8 mouse cellular contexts compared by ENCODE assay signal in genomic region chr12:102729855-102730797, GRCm38 (mm10). TPM values are rescaled to one million over a fixed set of nuclear protein-coding genes. Genes with fewer than 3 reads are reported as not detected.
DNase-seq lines count a peak whose midpoint lies in the region; ATAC-seq and TF ChIP-seq lines count a peak whose summit lies in the region.

No protein-coding gene starts in this region.

- WGBS in heart, embryonic 12.5 days: 38% methylated on average over 26 of the region's 26 CpGs
- 30% methylated on average over 26 of the region's 26 CpGs for WGBS in kidney, embryonic 15.5 days
- WGBS in liver, adult 2 months: 54% methylated on average over 26 of the region's 26 CpGs
- WGBS in midbrain, postnatal 0 days: 33% methylated on average over 25 of the region's 26 CpGs

- peaks cover 22% of the 10 kb centered on the region for H3K4me1 ChIP-seq in heart, embryonic 12.5 days (replicated peaks)
- H3K4me1 ChIP-seq in kidney, embryonic 15.5 days: peaks cover 24% of the 10 kb centered on the region
- no peaks in the 10 kb centered on the region for H3K4me1 ChIP-seq in liver, adult 2 months (ENCODE audit: control insufficient read depth, insufficient read depth, low read length)
- H3K4me1 ChIP-seq in midbrain, postnatal 0 days (ENCODE audit: insufficient read depth, low read length): peaks cover 13% of the 10 kb centered on the region; the same call in 1 of the 2 replicates
- H3K4me1 ChIP-seq in testis, adult 2 months (ENCODE audit: control insufficient read depth, insufficient read depth, low read length): peaks cover 10% of the 10 kb centered on the region

- peak; percentile 94 for ATAC-seq in heart, embryonic 12.5 days (ENCODE audit: insufficient number of reproducible peaks, low FRiP score)
- ATAC-seq in kidney, embryonic 15.5 days (replicated peaks; ENCODE audit: low FRiP score): peak; percentile 98
- ATAC-seq in midbrain, postnatal 0 days (ENCODE audit: low FRiP score): peak; percentile 96

- DNase-seq in 416B (ENCODE audit: low read depth) (peak; percentile 41), WW6 (ENCODE audit: low read depth, low spot score) (peak; percentile 96)
- peak; percentile 94 for DNase-seq in embryo, embryonic 10 days (ENCODE audit: low spot score)
- DNase-seq in liver, adult 2 months (ENCODE audit: extremely low read depth, low read depth, low spot score): peak; percentile 29
- DNase-seq in midbrain, postnatal 0 days (ENCODE audit: low spot score): peak; percentile 95

- H3K9ac ChIP-seq in heart, embryonic 12.5 days: no peak overlapping the region
- no peak overlapping the region for H3K9ac ChIP-seq in kidney, embryonic 15.5 days
- no peak overlapping the region for H3K9ac ChIP-seq in liver, adult 2 months (ENCODE audit: low read depth, low read length)
- no peak overlapping the region for H3K9ac ChIP-seq in midbrain, postnatal 0 days (replicated peaks; ENCODE audit: low read length, poor library complexity, severe bottlenecking)

- no peak for TF ChIP-seq POLR2A in liver, adult 2 months (IDR thresholded peaks at IDR 0.05; ENCODE audit: extremely low read depth, insufficient read depth, low read length)
- peak; percentile 32; the same call in 1 of the 2 replicates for TF ChIP-seq POLR2A in testis, adult 2 months (IDR thresholded peaks at IDR 0.05; ENCODE audit: control insufficient read depth, low read depth, low read length)

- TF ChIP-seq CTCF in liver, adult 2 months (IDR thresholded peaks at IDR 0.05; ENCODE audit: low read depth, low read length): no peak
- TF ChIP-seq CTCF in midbrain, postnatal 0 days (IDR thresholded peaks at IDR 0.05): no peak
- no peak for TF ChIP-seq CTCF in testis, adult 2 months (IDR thresholded peaks at IDR 0.05; ENCODE audit: control insufficient read depth, insufficient read depth, insufficient replicate concordance, low read depth, low read length)

- no peak overlapping the region for H3K27ac ChIP-seq in heart, embryonic 12.5 days (ENCODE audit: poor library complexity, severe bottlenecking)
- peak overlapping the region; percentile 92 for H3K27ac ChIP-seq in kidney, embryonic 15.5 days
- no peak overlapping the region for H3K27ac ChIP-seq in liver, adult 2 months (replicated peaks; ENCODE audit: insufficient read depth, low read depth, low read length)
- H3K27ac ChIP-seq in midbrain, postnatal 0 days (ENCODE audit: low read depth, low read length): peak overlapping the region; percentile 77
- no peak overlapping the region for H3K27ac ChIP-seq in testis, adult 2 months (ENCODE audit: control insufficient read depth, insufficient read depth, low read depth, low read length)

- no peaks in the 10 kb centered on the region for H3K27me3 ChIP-seq in heart, embryonic 12.5 days (replicated peaks)
- no peaks in the 10 kb centered on the region for H3K27me3 ChIP-seq in kidney, embryonic 15.5 days
- no peaks in the 10 kb centered on the region for H3K27me3 ChIP-seq in liver, adult 2 months (ENCODE audit: control insufficient read depth, insufficient read depth, low read length)
- no peaks in the 10 kb centered on the region for H3K27me3 ChIP-seq in midbrain, postnatal 0 days (ENCODE audit: insufficient read depth, low read length)
- H3K27me3 ChIP-seq in testis, adult 2 months (ENCODE audit: control insufficient read depth, insufficient read depth, low read length): no peaks in the 10 kb centered on the region

- peak overlapping the region; percentile 57 for H3K4me2 ChIP-seq in heart, embryonic 12.5 days
- H3K4me2 ChIP-seq in kidney, embryonic 15.5 days: peak overlapping the region; percentile 57
- peak overlapping the region; percentile 32 for H3K4me2 ChIP-seq in midbrain, postnatal 0 days (ENCODE audit: low read depth, low read length, poor library complexity, severe bottlenecking)

- H3K36me3 ChIP-seq in heart, embryonic 12.5 days: no peaks in the 10 kb centered on the region
- no peaks in the 10 kb centered on the region for H3K36me3 ChIP-seq in kidney, embryonic 15.5 days
- no peaks in the 10 kb centered on the region for H3K36me3 ChIP-seq in liver, adult 2 months (ENCODE audit: control insufficient read depth, insufficient read depth, low read length)
- H3K36me3 ChIP-seq in midbrain, postnatal 0 days (ENCODE audit: insufficient read depth, low read length): no peaks in the 10 kb centered on the region
- no peaks in the 10 kb centered on the region for H3K36me3 ChIP-seq in testis, adult 2 months (ENCODE audit: control insufficient read depth, insufficient read depth, low read length)

- peak overlapping the region; percentile 21; the same call in 1 of the 2 replicates for H3K4me3 ChIP-seq in heart, embryonic 12.5 days
- H3K4me3 ChIP-seq in kidney, embryonic 15.5 days (replicated peaks): peak overlapping the region; percentile 23
- no peak overlapping the region for H3K4me3 ChIP-seq in liver, adult 2 months (ENCODE audit: insufficient read depth, low read depth, low read length)
- no peak overlapping the region for H3K4me3 ChIP-seq in midbrain, postnatal 0 days (ENCODE audit: low read depth, low read length)
- H3K4me3 ChIP-seq in testis, adult 2 months (ENCODE audit: control insufficient read depth, low read depth, low read length): peak overlapping the region; percentile 78

- no peaks in the 10 kb centered on the region for H3K79me2 ChIP-seq in liver, adult 2 months (ENCODE audit: control insufficient read depth, insufficient read depth, low read length)

- H3K9me3 ChIP-seq in heart, embryonic 12.5 days (replicated peaks): no peaks in the 10 kb centered on the region
- no peaks in the 10 kb centered on the region for H3K9me3 ChIP-seq in kidney, embryonic 15.5 days (replicated peaks)
- H3K9me3 ChIP-seq in midbrain, postnatal 0 days (ENCODE audit: low read length): no peaks in the 10 kb centered on the region

RNA-seq across cellular contexts. Expression of gene Moap1, which starts 13.3 kb away (rescaled TPM):
- polyA plus RNA-seq in heart, embryonic 12.5 days (2016; fragmentation: Nextera tagmentation; extraction: Ambion mirVana): 17.4 and 18.6 TPM in 2 replicates
- 24.5 and 25.4 TPM in 2 replicates for polyA plus RNA-seq in kidney, embryonic 15.5 days (2015; fragmentation: Nextera tagmentation; extraction: Ambion mirVana)
- 0.54 and 1.0 TPM in 2 replicates for total RNA-seq in liver, adult 2 months (2014; rRNA removed)
- 0.15 and 0.37 TPM in 2 replicates for polyA plus RNA-seq in liver, adult 2 months (2012; rRNA removed)
- total RNA-seq in midbrain, postnatal 0 days (2014; rRNA removed): 20.9 and 26.5 TPM in 2 replicates
- 71.8 and 84.8 TPM in 2 replicates for polyA plus RNA-seq in midbrain, postnatal 0 days (2015; fragmentation: Nextera tagmentation; extraction: Ambion mirVana)
- polyA plus RNA-seq in testis, adult 2 months (2012; rRNA removed): 7.9 and 8.8 TPM in 2 replicates

RNA-seq across cellular contexts. Expression of gene Tmem251, which starts 13.4 kb away (rescaled TPM):
- 7.1 and 8.2 TPM in 2 replicates for polyA plus RNA-seq in heart, embryonic 12.5 days (2016; fragmentation: Nextera tagmentation; extraction: Ambion mirVana)
- 10.0 and 10.8 TPM in 2 replicates for polyA plus RNA-seq in kidney, embryonic 15.5 days (2015; fragmentation: Nextera tagmentation; extraction: Ambion mirVana)
- 1.8 and 2.0 TPM in 2 replicates for total RNA-seq in liver, adult 2 months (2014; rRNA removed)
- 1.2 and 1.6 TPM in 2 replicates for polyA plus RNA-seq in liver, adult 2 months (2012; rRNA removed)
- 5.9 and 6.2 TPM in 2 replicates for total RNA-seq in midbrain, postnatal 0 days (2014; rRNA removed)
- 11.9 and 12.3 TPM in 2 replicates for polyA plus RNA-seq in midbrain, postnatal 0 days (2015; fragmentation: Nextera tagmentation; extraction: Ambion mirVana)
- polyA plus RNA-seq in testis, adult 2 months (2012; rRNA removed): 0.90 and 1.1 TPM in 2 replicates

RNA-seq across cellular contexts. Expression of gene Itpk1, which starts 25.4 kb away (rescaled TPM):
- 5.5 and 6.9 TPM in 2 replicates for polyA plus RNA-seq in heart, embryonic 12.5 days (2016; fragmentation: Nextera tagmentation; extraction: Ambion mirVana)
- 18.9 and 20.8 TPM in 2 replicates for polyA plus RNA-seq in kidney, embryonic 15.5 days (2015; fragmentation: Nextera tagmentation; extraction: Ambion mirVana)
- total RNA-seq in liver, adult 2 months (2014; rRNA removed): 7.9 and 8.3 TPM in 2 replicates
- 21.0 and 22.8 TPM in 2 replicates for polyA plus RNA-seq in liver, adult 2 months (2012; rRNA removed)
- total RNA-seq in midbrain, postnatal 0 days (2014; rRNA removed): 56.0 and 66.6 TPM in 2 replicates
- polyA plus RNA-seq in midbrain, postnatal 0 days (2015; fragmentation: Nextera tagmentation; extraction: Ambion mirVana): 39.0 and 40.3 TPM in 2 replicates
- polyA plus RNA-seq in testis, adult 2 months (2012; rRNA removed): 32.3 and 35.2 TPM in 2 replicates

RNA-seq across cellular contexts. Expression of gene Gm28051, which starts 27.4 kb away (rescaled TPM):
- polyA plus RNA-seq in heart, embryonic 12.5 days (2016; fragmentation: Nextera tagmentation; extraction: Ambion mirVana): not detected in 2 replicates
- polyA plus RNA-seq in kidney, embryonic 15.5 days (2015; fragmentation: Nextera tagmentation; extraction: Ambion mirVana): not detected in 2 replicates
- not detected in 2 replicates for total RNA-seq in liver, adult 2 months (2014; rRNA removed)
- not detected in 2 replicates for polyA plus RNA-seq in liver, adult 2 months (2012; rRNA removed)
- total RNA-seq in midbrain, postnatal 0 days (2014; rRNA removed): 0.93 TPM in 1 of 2 replicates, not detected in the other
- not detected in 2 replicates for polyA plus RNA-seq in midbrain, postnatal 0 days (2015; fragmentation: Nextera tagmentation; extraction: Ambion mirVana)
- 3.6 and 4.5 TPM in 2 replicates for polyA plus RNA-seq in testis, adult 2 months (2012; rRNA removed)

RNA-seq across cellular contexts. Expression of gene Gon7, which starts 27.5 kb away (rescaled TPM):
- 24.4 and 25.2 TPM in 2 replicates for polyA plus RNA-seq in heart, embryonic 12.5 days (2016; fragmentation: Nextera tagmentation; extraction: Ambion mirVana)
- 33.7 and 38.7 TPM in 2 replicates for polyA plus RNA-seq in kidney, embryonic 15.5 days (2015; fragmentation: Nextera tagmentation; extraction: Ambion mirVana)
- 5.0 and 5.6 TPM in 2 replicates for total RNA-seq in liver, adult 2 months (2014; rRNA removed)
- polyA plus RNA-seq in liver, adult 2 months (2012; rRNA removed): 11.3 and 11.5 TPM in 2 replicates
- 14.4 and 21.0 TPM in 2 replicates for total RNA-seq in midbrain, postnatal 0 days (2014; rRNA removed)
- 30.9 and 39.1 TPM in 2 replicates for polyA plus RNA-seq in midbrain, postnatal 0 days (2015; fragmentation: Nextera tagmentation; extraction: Ambion mirVana)
- polyA plus RNA-seq in testis, adult 2 months (2012; rRNA removed): 11.0 and 11.2 TPM in 2 replicates

Comparison
In these comparisons a context has a peak if more than half of its experiments do, and no peak if none do; other contexts are left out.
1. DNase-seq: peak in every context shown above with its lines; median percentile 96 in WW6; 95 in midbrain, postnatal 0 days; 94 in embryo, embryonic 10 days; 41 in 416B; 29 in liver, adult 2 months.
2. H3K27ac ChIP-seq: peak in kidney, embryonic 15.5 days (single experiment) and midbrain, postnatal 0 days (single experiment); none in heart, embryonic 12.5 days (single experiment), liver, adult 2 months (single experiment) and testis, adult 2 months (single experiment).
3. H3K4me3 ChIP-seq: peak in heart, embryonic 12.5 days (single experiment), kidney, embryonic 15.5 days (single experiment) and testis, adult 2 months (single experiment); none in liver, adult 2 months (single experiment) and midbrain, postnatal 0 days (single experiment).
4. Peak in every context shown above with its lines, with median percentiles within 50 percentile points of each other: ATAC-seq and H3K4me2 ChIP-seq.